Mouse (Mus musculus) lung, postnatal 0 days (tissue): ENCODE data around the gene Pick1.

Experiments used
- CTCF ChIP-seq: IDR thresholded peaks from 2 replicates; pipeline ENCODE4 v1.5.1; 2016; ENCODE audit warnings: antibody characterized with exemption, mild to moderate bottlenecking
- EP300 ChIP-seq: IDR thresholded peaks from 2 replicates; pipeline ENCODE4 v1.6.1; 2016; ENCODE audit warnings: antibody characterized with exemption, mild to moderate bottlenecking, control low read depth

DNA sequence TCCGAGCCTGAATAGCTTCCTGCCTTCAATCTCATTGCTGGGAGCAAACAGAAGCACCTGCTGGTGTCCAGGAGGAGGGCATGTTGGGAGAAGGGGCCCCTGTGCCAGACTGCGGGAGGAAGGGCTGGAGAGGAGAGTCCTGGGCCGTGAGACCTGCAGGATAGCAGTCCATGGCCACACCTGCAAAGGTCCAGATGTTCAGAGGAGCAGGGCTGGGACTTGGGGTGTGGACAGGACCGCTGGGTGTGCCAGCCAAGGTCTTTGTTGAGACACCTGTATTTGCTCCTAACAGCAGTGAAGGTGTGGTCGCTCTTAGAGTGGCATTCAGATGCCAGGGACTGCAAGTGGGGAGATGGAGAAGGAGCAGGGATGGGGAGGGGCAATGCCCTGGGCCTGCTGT is 53.5 kb downstream of the Pick1 start:
- TF ChIP-seq CTCF (no peak), EP300 (no peak)
